Mouse (Mus musculus) midbrain, embryonic 13.5 days (tissue): Measurements from ENCODE around the gene Thpo. TPM values are rescaled to one million over a fixed set of nuclear protein-coding genes. Genes with fewer than 3 reads are reported as not detected.

ENCODE experiments used
- ATAC-seq: fragments of 200-750 bp; cut with Nextera tagmentation; 2 replicates; pipeline ENCODE4 v1.8.0; 2017; ENCODE audit warnings: mild to moderate bottlenecking, moderate TSS enrichment, moderate library complexity
- H3K27ac ChIP-seq: fragments of 300-500 bp; sonication (generic); 2 replicates; pipeline ENCODE4 v1.5.1; 2015; ENCODE audit warnings: inconsistent platforms, mild to moderate bottlenecking, moderate library complexity
- H3K27me3 ChIP-seq: fragments of 300-500 bp; sonication (generic); 2 replicates; pipeline ENCODE4 v1.6.1; 2015; ENCODE audit warnings: mild to moderate bottlenecking, inconsistent platforms
- H3K36me3 ChIP-seq: fragments of 300-500 bp; sonication (generic); 2 replicates; pipeline ENCODE4 v1.6.1; 2015; ENCODE audit warnings: mild to moderate bottlenecking, inconsistent platforms
- H3K4me1 ChIP-seq: fragments of 300-500 bp; sonication (generic); replicated peaks from 2 replicates; pipeline ENCODE4 v1.6.1; 2015; ENCODE audit warnings: inconsistent platforms
- H3K4me2 ChIP-seq: fragments of 300-500 bp; sonication (generic); replicated peaks from 2 replicates; pipeline ENCODE4 v1.6.1; 2015; ENCODE audit warnings: moderate library complexity, mild to moderate bottlenecking, inconsistent platforms
- H3K4me3 ChIP-seq: fragments of 300-500 bp; sonication (generic); replicated peaks from 2 replicates; pipeline ENCODE4 v1.5.1; 2015; ENCODE audit warnings: mild to moderate bottlenecking, inconsistent platforms
- H3K9ac ChIP-seq: fragments of 300-500 bp; sonication (generic); replicated peaks from 2 replicates; pipeline ENCODE4 v1.6.1; 2015; ENCODE audit warnings: mild to moderate bottlenecking, inconsistent platforms
- H3K9me3 ChIP-seq: fragments of 300-500 bp; sonication (generic); 2 replicates; pipeline ENCODE4 v1.6.1; 2016; ENCODE audit warnings: mild to moderate bottlenecking, inconsistent platforms
- WGBS: fragments of 180-500 bp; shearing (Covaris S2); methylation state at CpG from one replicate; pipeline ENCODE4 v1.1.7; 2015; 5-methylcytosine and 5-hydroxymethylcytosine counted together
- polyA plus RNA-seq: library from polyadenylated mRNA; unstranded; fragments of >200 nt; fragmentation: Nextera tagmentation; extraction: Ambion mirVana; gene quantifications from 2 replicates; pipeline ENCODE4 v1.2.1, GENCODE M21; 2015

The Thpo gene
- polyA plus RNA-seq, 1 experiment from 2014 or later: 1.4 TPM

GRCm38 (mm10) chr16:20736823-20737222, 2.5 kb upstream of the Thpo start:
- Histone ChIP-seq H3K9me3 (no peaks in the 10 kb centered on the region), H3K4me2 (no peak overlapping the region), H3K4me3 (no peak overlapping the region), H3K27ac (no peak overlapping the region), H3K27me3 (peaks cover 29% of the 10 kb centered on the region), H3K36me3 (peaks cover 15% of the 10 kb centered on the region; the same call in 1 of the 2 replicates), H3K4me1 (peaks cover 20% of the 10 kb centered on the region), H3K9ac (no peak overlapping the region)
- no peak for ATAC-seq
- 93% methylated on average over 5 of the region's 5 CpGs for WGBS

DNA sequence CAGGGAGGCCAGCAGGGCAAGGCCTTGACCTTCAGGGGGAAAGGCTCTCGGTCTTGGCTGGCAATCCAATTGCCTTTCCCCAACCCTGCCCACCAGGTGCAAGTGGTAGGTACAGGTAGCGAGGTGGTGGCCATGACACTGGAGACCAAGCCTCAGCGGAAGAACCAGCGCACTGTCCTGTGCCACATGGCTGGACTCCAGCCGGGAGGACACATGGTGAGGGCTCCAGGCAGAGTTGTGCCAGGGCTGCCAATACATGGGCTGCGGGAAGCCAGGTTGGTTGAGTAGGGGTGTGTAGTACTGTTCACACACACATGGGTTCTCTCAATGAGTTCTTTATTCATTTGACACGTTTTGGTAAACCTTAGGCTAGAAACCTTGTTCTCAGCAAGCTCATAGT, 1.9 kb upstream of the Thpo start:
- 88% methylated on average over 7 of the region's 7 CpGs for WGBS

DNA sequence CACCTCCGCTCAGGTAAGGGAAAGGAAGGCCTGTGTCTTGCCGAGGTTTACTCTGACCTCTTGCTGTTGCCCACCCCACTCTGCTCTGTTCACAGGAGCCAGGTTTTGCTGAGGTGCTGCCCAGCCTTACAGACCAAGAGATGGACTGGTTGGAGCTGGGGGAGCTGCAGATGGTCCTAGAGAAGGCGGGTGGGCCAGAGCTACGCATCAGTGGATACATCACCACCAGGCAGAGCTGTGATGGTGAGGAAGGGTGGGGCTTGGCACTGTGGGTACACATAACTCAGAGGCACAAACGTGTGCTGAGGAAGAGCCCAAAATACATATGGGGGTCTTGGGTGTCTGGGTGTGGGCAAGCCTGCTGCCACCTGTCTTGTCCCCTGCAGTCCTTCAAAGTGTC, 1.3 kb upstream of the Thpo start:
- Histone ChIP-seq H3K27ac (no peak overlapping the region), H3K4me2 (no peak overlapping the region), H3K9ac (no peak overlapping the region), H3K9me3 (no peaks in the 10 kb centered on the region), H3K4me1 (peaks cover 22% of the 10 kb centered on the region), H3K36me3 (peaks cover 8% of the 10 kb centered on the region; the same call in 1 of the 2 replicates), H3K27me3 (peaks cover 29% of the 10 kb centered on the region), H3K4me3 (no peak overlapping the region)
- ATAC-seq: no peak
- 85% methylated on average over 5 of the region's 5 CpGs for WGBS

More for the DNA sequence above, 1.9 kb upstream of the Thpo start:
- no peak overlapping the region for H3K4me3 ChIP-seq
- no peaks in the 10 kb centered on the region for H3K9me3 ChIP-seq
- no peak overlapping the region for H3K4me2 ChIP-seq
- H3K27me3 ChIP-seq: peaks cover 29% of the 10 kb centered on the region
- no peak overlapping the region for H3K27ac ChIP-seq
- no peak overlapping the region for H3K9ac ChIP-seq
- peaks cover 22% of the 10 kb centered on the region for H3K4me1 ChIP-seq
- ATAC-seq: no peak
- peaks cover 8% of the 10 kb centered on the region; the same call in 1 of the 2 replicates for H3K36me3 ChIP-seq

GRCm38 (mm10) chr16:20732925-20733730, 1.2 kb downstream of the Thpo start, which contains the start of gene Chrd:
Chrd (plus strand) TSS chr16:20733127.
- peaks cover 4% of the 10 kb centered on the region; the same call in 1 of the 2 replicates for H3K36me3 ChIP-seq
- under 1% methylated on average over 61 of the region's 70 CpGs for WGBS
- peaks cover 29% of the 10 kb centered on the region for H3K27me3 ChIP-seq
- H3K9me3 ChIP-seq: no peaks in the 10 kb centered on the region
- peak within 1 kb of the TSS; percentile 84 for H3K9ac ChIP-seq
- H3K4me2 ChIP-seq: peak within 1 kb of the TSS; percentile 78
- H3K27ac ChIP-seq: peak within 1 kb of the TSS; percentile 74
- peaks cover 22% of the 10 kb centered on the region for H3K4me1 ChIP-seq
- H3K4me3 ChIP-seq: peak within 1 kb of the TSS; percentile 57
- peak; percentile 77 for ATAC-seq

- ATAC-seq: peak; percentile 65
These were observed 1.9 kb downstream of the Thpo start for GRCm38 (mm10) chr16:20732251-20732924.

GRCm38 (mm10) chr16:20731688-20732087, 2.6 kb downstream of the Thpo start:
- Histone ChIP-seq H3K4me2 (peak overlapping the region; percentile 78; the same call in 1 of the 2 replicates), H3K9ac (no peak overlapping the region), H3K27ac (peak overlapping the region; percentile 74; the same call in 1 of the 2 replicates), H3K4me1 (peaks cover 22% of the 10 kb centered on the region), H3K36me3 (peaks cover 4% of the 10 kb centered on the region; the same call in 1 of the 2 replicates), H3K9me3 (no peaks in the 10 kb centered on the region), H3K27me3 (peaks cover 29% of the 10 kb centered on the region), H3K4me3 (0 out of 2 replicates have a peak overlapping the region, but pooled peaks have one; percentile 57)
- 0 out of 2 replicates have a peak, but pooled peaks have one; percentile 7 for ATAC-seq
- 65% methylated on average over 5 of the region's 5 CpGs for WGBS

More at GRCm38 (mm10) chr16:20732251-20732924, 1.9 kb downstream of the Thpo start:
- Histone ChIP-seq H3K9me3 (no peaks in the 10 kb centered on the region), H3K27me3 (peaks cover 29% of the 10 kb centered on the region), H3K27ac (peak overlapping the region; percentile 74), H3K4me1 (peaks cover 22% of the 10 kb centered on the region), H3K4me2 (peak overlapping the region; percentile 78), H3K4me3 (peak overlapping the region; percentile 57), H3K9ac (peak overlapping the region; percentile 84), H3K36me3 (peaks cover 4% of the 10 kb centered on the region; the same call in 1 of the 2 replicates)
- WGBS: under 1% methylated on average over 27 of the region's 30 CpGs

DNA sequence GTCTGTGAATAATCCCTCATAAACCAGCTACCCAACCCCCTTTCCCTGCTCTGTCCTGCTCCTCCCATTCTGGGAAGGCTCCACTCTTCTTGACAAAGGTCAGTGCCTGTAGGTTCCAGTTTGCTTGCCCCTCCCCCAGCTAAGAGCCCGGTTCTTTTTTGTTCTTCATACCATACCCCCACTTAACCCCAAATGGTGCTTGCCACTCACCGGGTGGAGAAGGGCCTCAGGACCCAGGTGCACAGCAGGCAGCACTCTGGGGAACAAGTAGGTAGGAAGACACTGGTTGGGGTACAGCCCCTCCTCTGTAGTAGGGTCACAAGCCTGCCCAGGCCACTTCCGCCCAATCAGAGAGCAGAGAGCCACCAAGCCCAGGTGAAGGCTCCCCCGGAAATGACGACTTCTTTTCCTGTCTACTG, 4.0 kb downstream of the Thpo start:
- Histone ChIP-seq H3K9me3 (no peaks in the 10 kb centered on the region), H3K4me2 (no peak overlapping the region), H3K27ac (no peak overlapping the region), H3K27me3 (peaks cover 19% of the 10 kb centered on the region), H3K36me3 (no peaks in the 10 kb centered on the region), H3K4me1 (peaks cover 22% of the 10 kb centered on the region), H3K4me3 (no peak overlapping the region), H3K9ac (no peak overlapping the region)
- ATAC-seq: no peak
- 42% methylated on average over 5 of the region's 5 CpGs for WGBS

DNA sequence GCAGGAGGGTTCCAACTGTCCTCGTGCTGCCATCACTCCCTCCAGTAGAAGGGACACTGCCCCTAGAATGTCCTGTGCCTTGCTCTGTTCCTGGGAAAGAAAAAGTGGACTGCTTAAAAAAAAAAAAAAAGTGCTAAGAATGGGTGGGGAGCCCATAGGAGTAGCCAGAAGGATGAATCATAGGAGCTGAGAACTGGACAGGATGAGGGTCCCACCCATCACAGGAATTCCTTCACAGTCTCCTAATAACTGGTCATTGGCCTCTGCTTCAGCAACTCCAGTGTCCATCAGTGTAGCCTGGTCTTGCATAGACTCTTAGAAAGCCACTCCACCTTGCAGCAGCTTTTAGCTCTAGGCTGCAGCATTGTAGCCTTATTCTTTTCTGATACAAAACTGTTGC, 7.9 kb downstream of the Thpo start:
- peaks cover 12% of the 10 kb centered on the region for H3K36me3 ChIP-seq
- no peak overlapping the region for H3K27ac ChIP-seq
- no peak overlapping the region for H3K4me3 ChIP-seq
- no peak overlapping the region for H3K4me2 ChIP-seq
- no peaks in the 10 kb centered on the region for H3K9me3 ChIP-seq
- ATAC-seq: no peak
- H3K9ac ChIP-seq: no peak overlapping the region
- no peaks in the 10 kb centered on the region for H3K27me3 ChIP-seq
- H3K4me1 ChIP-seq: no peaks in the 10 kb centered on the region
- WGBS: 80% methylated on average over 1 of the region's 1 CpGs

DNA sequence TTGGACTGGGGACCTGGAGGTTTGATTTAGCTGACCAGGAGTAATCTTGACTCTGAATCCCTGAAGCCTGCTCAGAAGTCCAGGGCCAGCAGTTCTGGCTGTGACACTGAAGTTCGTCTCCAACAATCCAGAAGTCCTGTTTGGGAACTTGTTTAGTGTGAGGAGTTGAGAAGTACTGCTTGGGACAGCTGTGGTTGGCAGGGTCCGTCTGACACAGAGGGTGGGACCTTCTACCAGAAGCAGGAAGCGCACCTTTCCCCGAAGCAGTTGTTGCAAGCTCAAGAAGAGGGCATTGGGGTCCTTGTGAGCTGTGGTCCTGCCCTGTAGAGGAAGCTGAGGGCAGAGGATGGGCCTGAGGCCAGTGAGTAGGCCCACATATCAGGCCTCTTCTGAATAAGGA, 8.6 kb downstream of the Thpo start:
- Histone ChIP-seq H3K9ac (no peak overlapping the region), H3K27me3 (no peaks in the 10 kb centered on the region), H3K9me3 (no peaks in the 10 kb centered on the region), H3K4me1 (no peaks in the 10 kb centered on the region), H3K4me3 (no peak overlapping the region), H3K36me3 (peaks cover 14% of the 10 kb centered on the region), H3K4me2 (no peak overlapping the region), H3K27ac (no peak overlapping the region)
- ATAC-seq: no peak
- WGBS: 80% methylated on average over 4 of the region's 4 CpGs

DNA sequence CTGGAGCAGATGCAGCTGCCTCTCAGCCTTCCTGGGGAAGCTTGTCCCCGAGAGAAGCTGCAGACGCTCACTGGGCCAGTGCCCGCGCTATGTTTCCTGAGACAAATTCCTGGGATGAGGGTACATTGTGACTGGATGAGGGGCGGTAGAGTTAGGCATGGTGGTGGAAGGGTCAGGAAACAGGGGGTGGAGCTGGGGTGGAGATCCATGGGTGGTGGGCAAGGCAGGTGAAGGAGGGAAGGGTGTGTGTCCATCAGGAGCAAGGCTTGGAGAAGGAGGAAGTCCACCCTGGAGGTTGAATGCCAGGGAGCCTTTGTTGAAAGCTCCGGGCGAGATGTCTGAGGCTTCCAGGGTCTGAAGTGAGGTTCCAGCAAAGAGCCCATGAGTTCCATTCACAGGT, 9.0 kb downstream of the Thpo start:
- no peak for ATAC-seq
- no peaks in the 10 kb centered on the region for H3K4me1 ChIP-seq
- no peaks in the 10 kb centered on the region for H3K27me3 ChIP-seq
- H3K9me3 ChIP-seq: no peaks in the 10 kb centered on the region
- H3K27ac ChIP-seq: no peak overlapping the region
- no peak overlapping the region for H3K9ac ChIP-seq
- WGBS: 89% methylated on average over 7 of the region's 7 CpGs
- H3K4me3 ChIP-seq: no peak overlapping the region
- peaks cover 18% of the 10 kb centered on the region for H3K36me3 ChIP-seq
- H3K4me2 ChIP-seq: no peak overlapping the region

DNA sequence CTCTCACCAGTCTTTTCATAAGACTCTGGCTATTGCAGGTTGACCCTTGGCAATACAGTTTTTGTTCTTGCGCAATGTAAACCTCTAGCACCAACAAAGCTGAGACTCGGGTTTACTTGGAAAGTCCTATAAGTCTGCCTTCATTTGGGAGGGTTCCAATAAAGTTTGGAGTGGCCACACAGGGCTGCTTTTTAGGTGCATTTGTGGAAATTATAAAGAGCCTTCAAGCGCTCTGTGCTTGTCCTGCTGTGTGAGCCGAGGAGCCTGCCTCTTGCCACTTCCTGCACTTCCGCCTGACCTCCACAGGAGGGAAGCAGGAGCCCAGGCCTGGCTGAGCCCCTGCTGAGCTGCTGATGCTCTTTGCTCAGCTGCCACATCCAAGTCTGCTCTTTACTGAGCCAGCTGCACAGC, 10.0 kb downstream of the Thpo start:
- Histone ChIP-seq H3K4me2 (no peak overlapping the region), H3K27ac (no peak overlapping the region), H3K27me3 (no peaks in the 10 kb centered on the region), H3K9me3 (no peaks in the 10 kb centered on the region), H3K4me1 (no peaks in the 10 kb centered on the region), H3K36me3 (peaks cover 24% of the 10 kb centered on the region), H3K4me3 (no peak overlapping the region), H3K9ac (no peak overlapping the region)
- ATAC-seq: peak; percentile 48
- WGBS: 33% methylated on average over 5 of the region's 5 CpGs

- no peak overlapping the region for H3K4me2 ChIP-seq
- no peaks in the 10 kb centered on the region for H3K9me3 ChIP-seq
- no peak overlapping the region for H3K4me3 ChIP-seq
- H3K36me3 ChIP-seq: peaks cover 24% of the 10 kb centered on the region
- H3K9ac ChIP-seq: no peak overlapping the region
- no peak for ATAC-seq
- 73% methylated on average over 4 of the region's 4 CpGs for WGBS
- H3K27ac ChIP-seq: no peak overlapping the region
- H3K4me1 ChIP-seq: peaks cover 7% of the 10 kb centered on the region
- H3K27me3 ChIP-seq: no peaks in the 10 kb centered on the region
These were observed 11.1 kb downstream of the Thpo start for GRCm38 (mm10) chr16:20723247-20723646.
